Mouse (Mus musculus): Measurements from ENCODE around the gene Zfp3. TPM values are rescaled to one million over a fixed set of nuclear protein-coding genes. Genes with fewer than 3 reads are reported as not detected.

The Zfp3 gene
- polyA plus RNA-seq, 1 experiment from 2014 or later, result 6.0 TPM

DNA sequence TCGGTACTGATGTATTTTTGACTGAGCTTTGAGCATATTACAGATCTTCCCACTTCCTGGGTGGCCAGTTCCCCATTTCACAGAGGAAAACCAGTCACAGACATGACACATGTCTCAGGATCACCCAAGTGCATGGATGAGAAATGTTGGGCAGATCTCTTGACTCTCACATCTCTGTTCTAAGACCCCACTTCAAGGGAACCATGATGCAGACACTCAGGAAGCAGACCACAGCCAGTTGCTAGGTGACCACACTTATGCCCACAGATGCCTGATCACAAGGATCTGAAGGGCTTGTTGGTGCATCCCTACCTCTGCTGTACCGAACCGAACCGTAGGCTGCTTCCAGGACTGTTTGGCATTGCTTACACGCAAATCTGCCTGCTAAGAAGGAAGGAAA, 27.7 kb downstream of the Zfp3 start:
- Histone ChIP-seq H3K9me3 (no peaks in the 10 kb centered on the region), H3K4me3 (no peak overlapping the region), H3K27me3 (no peaks in the 10 kb centered on the region), H3K9ac (no peak overlapping the region), H3K27ac (no peak overlapping the region), H3K4me2 (no peak overlapping the region), H3K36me3 (no peaks in the 10 kb centered on the region), H3K4me1 (no peaks in the 10 kb centered on the region)
- ATAC-seq (ENCODE audit: insufficient number of reproducible peaks, insufficient read depth, low FRiP score, low TSS enrichment, low read depth), result no peak
- WGBS, result 90% methylated on average over 5 of the region's 5 CpGs

DNA sequence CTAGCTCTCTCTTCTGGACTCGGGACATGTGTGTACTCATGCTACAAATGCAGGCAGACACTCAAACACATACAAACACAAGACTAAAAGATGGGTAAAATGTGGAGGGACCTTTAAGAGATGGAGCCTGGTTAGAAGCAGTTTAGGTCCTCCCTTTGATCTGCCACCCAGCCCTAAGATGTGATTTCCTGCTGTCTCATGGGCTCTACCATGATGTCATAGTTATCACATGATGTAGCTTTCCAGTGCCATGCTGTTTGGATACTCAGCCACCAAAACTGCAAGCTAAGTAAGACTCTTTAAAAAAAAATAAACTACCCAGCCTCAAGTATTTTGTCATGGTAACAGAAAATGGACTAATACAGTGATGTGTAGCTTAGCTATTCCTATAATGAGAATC, 28.4 kb downstream of the Zfp3 start:
- no peak for ATAC-seq (ENCODE audit: insufficient number of reproducible peaks, insufficient read depth, low FRiP score, low TSS enrichment, low read depth)

DNA sequence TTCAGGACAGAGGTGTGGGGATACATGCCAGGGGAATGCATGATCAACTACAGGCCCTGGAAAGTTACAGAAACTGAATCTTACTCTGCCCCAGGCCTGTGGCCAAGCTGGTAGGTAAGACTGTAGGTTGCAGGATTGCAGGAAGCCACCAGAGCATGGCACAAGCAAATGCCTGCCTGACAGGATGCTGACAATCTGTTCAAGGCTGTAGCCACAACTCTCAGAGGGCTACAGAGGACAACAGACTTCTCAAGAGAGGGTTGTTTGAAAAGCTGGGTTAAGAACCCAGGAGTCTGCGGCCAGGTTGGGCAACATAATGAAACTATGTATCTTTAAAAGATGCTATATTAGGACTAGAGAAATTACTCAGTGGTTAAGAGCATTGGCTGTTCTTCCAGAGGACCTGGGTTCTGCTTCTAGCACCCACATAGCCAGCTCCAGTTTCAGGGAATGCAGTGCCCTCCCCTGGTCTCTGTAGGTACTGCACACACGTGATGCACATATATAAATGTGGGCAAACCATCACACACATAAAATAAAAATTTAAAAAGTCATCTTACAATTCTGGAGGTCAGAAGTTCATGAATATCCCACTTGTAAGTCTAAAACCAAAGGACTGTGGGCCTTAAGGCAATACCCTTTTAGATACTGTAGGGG, 38.3 kb downstream of the Zfp3 start:
- Histone ChIP-seq H3K27ac (no peak overlapping the region), H3K9me3 (no peaks in the 10 kb centered on the region), H3K9ac (no peak overlapping the region), H3K27me3 (no peaks in the 10 kb centered on the region), H3K4me1 (no peaks in the 10 kb centered on the region), H3K36me3 (no peaks in the 10 kb centered on the region), H3K4me3 (no peak overlapping the region), H3K4me2 (no peak overlapping the region)
- ATAC-seq (ENCODE audit: insufficient number of reproducible peaks, insufficient read depth, low FRiP score, low TSS enrichment, low read depth), result no peak
- WGBS, result 94% methylated on average over 2 of the region's 2 CpGs

More for the DNA sequence above, 28.4 kb downstream of the Zfp3 start:
- Histone ChIP-seq H3K9me3 (no peaks in the 10 kb centered on the region), H3K27ac (no peak overlapping the region), H3K27me3 (no peaks in the 10 kb centered on the region), H3K9ac (no peak overlapping the region), H3K4me1 (no peaks in the 10 kb centered on the region), H3K4me3 (no peak overlapping the region), H3K36me3 (no peaks in the 10 kb centered on the region), H3K4me2 (no peak overlapping the region)
- WGBS, result 94% methylated on average over 1 of the region's 1 CpGs

DNA sequence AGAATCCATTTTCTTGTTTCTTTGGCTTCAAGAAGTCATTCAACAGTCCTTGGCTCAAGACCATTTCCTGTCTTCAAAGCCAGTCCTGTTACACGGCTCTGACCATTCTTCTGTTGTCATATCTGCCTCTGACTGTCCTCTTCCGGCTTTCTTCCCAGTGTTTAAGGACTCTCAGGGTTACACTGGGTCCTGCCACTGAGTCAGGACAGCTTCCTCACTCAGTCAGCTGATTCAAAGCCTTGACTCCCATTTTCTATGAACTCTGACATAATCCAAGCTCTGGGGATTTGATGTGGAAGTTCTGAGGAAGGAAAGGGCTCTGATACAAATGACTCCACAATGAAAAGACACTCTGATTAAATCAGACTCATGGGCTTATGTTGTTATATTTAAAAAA, 38.9 kb downstream of the Zfp3 start:
- WGBS, result 71% methylated on average over 2 of the region's 2 CpGs
- no peaks in the 10 kb centered on the region for H3K9me3 ChIP-seq
- ATAC-seq (ENCODE audit: insufficient number of reproducible peaks, insufficient read depth, low FRiP score, low TSS enrichment, low read depth), result no peak

DNA sequence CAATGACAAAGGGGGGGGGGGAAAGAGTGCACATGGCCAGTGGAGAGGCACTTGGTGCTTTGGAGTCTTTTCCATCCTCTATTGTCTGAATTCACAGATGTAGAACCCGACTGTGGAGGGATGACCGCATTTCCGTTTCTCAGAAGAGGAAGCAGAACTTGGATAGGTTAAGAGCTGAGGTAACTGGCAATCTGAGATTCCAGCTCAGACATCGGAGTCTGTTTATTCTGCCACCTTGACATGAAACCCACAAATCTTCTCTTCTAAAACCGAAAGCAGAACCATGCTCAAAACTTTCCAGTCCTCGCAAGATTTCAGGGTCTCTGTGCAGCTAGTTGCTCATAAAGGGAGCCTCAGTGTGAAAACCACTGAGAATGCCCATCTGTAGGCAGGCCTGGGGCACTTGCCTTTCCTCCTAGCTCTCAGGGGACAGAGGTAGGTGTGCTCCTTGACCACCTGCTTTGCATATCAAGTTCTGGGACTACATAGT, 39.7 kb downstream of the Zfp3 start:
- Histone ChIP-seq H3K4me3 (no peak overlapping the region), H3K27me3 (no peaks in the 10 kb centered on the region), H3K27ac (no peak overlapping the region), H3K36me3 (no peaks in the 10 kb centered on the region), H3K9ac (no peak overlapping the region), H3K4me1 (no peaks in the 10 kb centered on the region), H3K9me3 (no peaks in the 10 kb centered on the region), H3K4me2 (no peak overlapping the region)
- no peak for ATAC-seq (ENCODE audit: insufficient number of reproducible peaks, insufficient read depth, low FRiP score, low TSS enrichment, low read depth)
- 76% methylated on average over 6 of the region's 6 CpGs for WGBS

More for the DNA sequence above, 38.9 kb downstream of the Zfp3 start:
- H3K27ac ChIP-seq, result no peak overlapping the region
- no peaks in the 10 kb centered on the region for H3K27me3 ChIP-seq
- no peak overlapping the region for H3K4me3 ChIP-seq
- no peak overlapping the region for H3K9ac ChIP-seq
- no peaks in the 10 kb centered on the region for H3K4me1 ChIP-seq
- H3K4me2 ChIP-seq, result no peak overlapping the region
- H3K36me3 ChIP-seq, result no peaks in the 10 kb centered on the region

DNA sequence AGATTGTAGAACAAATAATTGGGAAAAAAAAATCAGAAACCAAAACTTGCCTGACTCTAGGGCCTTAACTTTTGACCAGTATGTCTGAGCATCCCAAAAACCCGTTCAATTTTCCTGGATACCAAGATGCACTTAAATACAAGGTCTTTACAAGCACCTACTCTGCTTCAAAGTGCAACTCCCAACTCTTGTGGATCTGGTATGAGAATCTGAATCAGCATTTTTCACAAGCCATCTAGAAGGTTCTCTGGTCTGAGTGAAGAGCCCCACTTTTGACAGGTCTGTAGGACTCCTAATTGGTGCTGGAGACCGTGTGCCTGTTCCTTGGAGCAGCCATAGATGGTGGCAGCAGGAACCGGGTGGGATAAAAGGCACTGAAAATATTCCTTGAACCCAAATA, 40.4 kb downstream of the Zfp3 start:
- Histone ChIP-seq H3K9me3 (no peaks in the 10 kb centered on the region), H3K4me1 (no peaks in the 10 kb centered on the region), H3K4me2 (no peak overlapping the region), H3K9ac (no peak overlapping the region), H3K27ac (no peak overlapping the region), H3K4me3 (no peak overlapping the region), H3K36me3 (no peaks in the 10 kb centered on the region), H3K27me3 (no peaks in the 10 kb centered on the region)
- WGBS, result 83% methylated on average over 3 of the region's 3 CpGs
- ATAC-seq (ENCODE audit: insufficient number of reproducible peaks, insufficient read depth, low FRiP score, low TSS enrichment, low read depth), result no peak

DNA sequence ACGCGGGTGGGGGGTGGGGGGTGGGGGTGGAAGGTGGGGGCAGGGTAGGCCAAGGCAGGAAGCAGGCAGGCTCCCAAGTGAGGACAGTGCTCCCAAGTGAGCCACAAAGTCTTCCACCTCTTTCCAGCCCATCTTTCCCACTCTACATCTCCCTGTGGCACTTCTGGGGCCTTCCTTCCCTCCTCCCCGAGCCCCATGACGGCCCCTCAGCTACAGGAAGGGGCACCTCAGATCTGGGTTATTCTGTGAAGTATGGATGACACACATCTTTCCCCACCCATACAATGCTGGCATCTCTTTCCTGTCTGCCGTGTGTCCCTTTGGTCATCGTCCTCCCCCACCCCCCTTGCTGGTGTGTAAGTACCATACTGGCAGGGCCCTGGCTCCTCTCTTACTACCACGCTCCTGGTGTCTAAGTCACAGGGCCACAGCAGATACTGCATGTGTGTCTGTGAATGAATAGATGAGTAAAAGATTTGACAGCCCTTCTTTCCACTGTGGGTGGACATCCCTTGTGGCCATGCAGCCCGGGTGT, 41.7 kb downstream of the Zfp3 start:
- H3K4me2 ChIP-seq, result no peak overlapping the region
- H3K4me1 ChIP-seq, result no peaks in the 10 kb centered on the region
- no peak for ATAC-seq (ENCODE audit: insufficient number of reproducible peaks, insufficient read depth, low FRiP score, low TSS enrichment, low read depth)
- no peaks in the 10 kb centered on the region for H3K27me3 ChIP-seq
- H3K36me3 ChIP-seq, result no peaks in the 10 kb centered on the region
- H3K9ac ChIP-seq, result no peak overlapping the region
- no peak overlapping the region for H3K4me3 ChIP-seq
- H3K9me3 ChIP-seq, result no peaks in the 10 kb centered on the region
- WGBS, result 81% methylated on average over 8 of the region's 8 CpGs
- no peak overlapping the region for H3K27ac ChIP-seq

DNA sequence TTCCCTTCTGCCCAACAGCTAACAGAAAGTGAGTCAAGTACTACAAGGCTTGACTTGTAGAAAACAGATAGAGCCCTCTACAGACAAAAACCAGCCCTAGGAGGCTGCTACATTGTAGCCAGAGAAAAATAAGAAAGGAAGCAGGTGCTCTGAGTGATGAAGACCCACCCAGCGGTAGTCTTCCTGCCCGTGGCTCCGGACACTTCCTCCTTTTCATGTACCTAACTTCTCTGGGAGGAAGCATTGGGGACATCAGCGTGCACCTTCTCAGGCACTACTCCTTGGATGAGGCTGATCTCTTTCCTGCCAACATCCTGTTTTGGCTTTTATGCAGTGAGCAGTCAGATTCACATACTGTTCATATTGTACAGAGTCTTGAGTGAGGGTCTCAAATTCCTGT, 42.7 kb downstream of the Zfp3 start:
- 90% methylated on average over 4 of the region's 4 CpGs for WGBS
- no peaks in the 10 kb centered on the region for H3K27me3 ChIP-seq
- H3K36me3 ChIP-seq, result no peaks in the 10 kb centered on the region
- no peaks in the 10 kb centered on the region for H3K9me3 ChIP-seq
- H3K4me2 ChIP-seq, result no peak overlapping the region
- no peak overlapping the region for H3K4me3 ChIP-seq
- H3K4me1 ChIP-seq, result no peaks in the 10 kb centered on the region
- H3K27ac ChIP-seq, result no peak overlapping the region
- H3K9ac ChIP-seq, result no peak overlapping the region
- ATAC-seq (ENCODE audit: insufficient number of reproducible peaks, insufficient read depth, low FRiP score, low TSS enrichment, low read depth), result no peak

DNA sequence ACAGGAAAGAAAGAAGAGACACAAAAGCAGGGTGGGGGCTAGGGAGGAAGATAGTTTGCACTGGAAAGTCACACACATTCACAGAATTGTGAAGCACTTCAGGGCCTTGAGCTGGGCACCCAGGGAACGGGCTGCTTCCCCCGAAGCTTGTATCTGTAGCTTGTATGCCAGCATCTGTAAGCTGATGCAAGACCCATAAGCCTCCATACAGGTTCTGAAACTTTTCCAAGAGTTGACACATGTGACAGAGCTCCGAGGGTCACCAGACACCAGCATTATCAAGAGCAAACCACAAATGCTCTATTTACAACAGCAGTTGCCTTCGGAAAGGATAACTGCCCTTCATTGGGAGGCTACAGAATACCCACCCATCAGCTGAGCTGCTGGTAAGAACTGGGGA, 43.6 kb downstream of the Zfp3 start:
- Histone ChIP-seq H3K36me3 (no peaks in the 10 kb centered on the region), H3K4me2 (no peak overlapping the region), H3K9ac (no peak overlapping the region), H3K4me3 (no peak overlapping the region), H3K9me3 (no peaks in the 10 kb centered on the region), H3K4me1 (no peaks in the 10 kb centered on the region), H3K27me3 (no peaks in the 10 kb centered on the region), H3K27ac (no peak overlapping the region)
- WGBS, result 81% methylated on average over 4 of the region's 4 CpGs
- ATAC-seq (ENCODE audit: insufficient number of reproducible peaks, insufficient read depth, low FRiP score, low TSS enrichment, low read depth), result no peak

DNA sequence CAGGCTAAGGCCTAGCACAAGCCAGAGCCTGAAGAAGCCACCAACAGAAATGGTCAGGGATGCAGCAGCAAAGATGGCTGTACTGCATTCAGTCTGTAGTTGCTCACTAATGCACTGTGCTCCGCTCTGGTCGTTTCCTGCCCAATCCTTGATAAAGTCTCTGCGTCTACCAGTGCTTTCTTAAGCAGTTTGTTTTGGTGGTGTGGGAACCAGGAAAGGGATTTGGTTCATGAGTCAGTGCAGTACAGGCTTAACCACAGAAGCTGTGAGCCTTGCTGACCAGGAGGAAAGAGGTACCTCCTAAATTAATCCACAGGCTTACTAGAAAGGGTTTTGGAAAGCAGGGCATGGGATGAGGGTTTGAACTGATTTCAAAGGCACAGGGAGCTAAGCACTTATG, 44.1 kb downstream of the Zfp3 start:
- H3K4me1 ChIP-seq, result no peaks in the 10 kb centered on the region
- 68% methylated on average over 3 of the region's 3 CpGs for WGBS
- no peak overlapping the region for H3K4me3 ChIP-seq
- no peak overlapping the region for H3K4me2 ChIP-seq
- no peaks in the 10 kb centered on the region for H3K27me3 ChIP-seq
- no peaks in the 10 kb centered on the region for H3K9me3 ChIP-seq
- no peak overlapping the region for H3K9ac ChIP-seq
- no peak overlapping the region for H3K27ac ChIP-seq
- no peaks in the 10 kb centered on the region for H3K36me3 ChIP-seq
- ATAC-seq (ENCODE audit: insufficient number of reproducible peaks, insufficient read depth, low FRiP score, low TSS enrichment, low read depth), result no peak

DNA sequence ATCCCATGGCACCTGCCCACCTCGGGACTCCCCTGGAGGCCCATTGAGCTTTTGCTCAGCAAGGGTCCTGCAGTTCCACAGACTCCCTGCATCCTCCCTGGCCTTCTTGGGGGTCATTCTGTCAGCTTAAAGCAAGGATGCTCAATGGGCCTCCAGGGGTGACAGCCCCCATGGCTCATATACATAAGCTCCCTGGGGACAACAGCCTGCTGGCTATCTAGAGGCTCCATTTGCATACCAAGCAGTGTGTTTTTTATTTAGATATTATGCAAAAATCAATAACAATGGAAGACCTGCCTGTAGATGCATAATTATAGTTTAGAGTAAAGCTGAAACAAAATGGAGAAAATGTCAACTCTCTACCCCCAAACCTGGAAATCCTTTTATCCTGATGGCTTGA, 45.0 kb downstream of the Zfp3 start:
- H3K9ac ChIP-seq, result no peak overlapping the region
- H3K4me2 ChIP-seq, result no peak overlapping the region
- no peak overlapping the region for H3K4me3 ChIP-seq
- no peaks in the 10 kb centered on the region for H3K9me3 ChIP-seq
- H3K27me3 ChIP-seq, result no peaks in the 10 kb centered on the region
- H3K36me3 ChIP-seq, result no peaks in the 10 kb centered on the region
- H3K27ac ChIP-seq, result no peak overlapping the region
- 26% methylated on average over 1 of the region's 1 CpGs for WGBS
- no peak for ATAC-seq (ENCODE audit: insufficient number of reproducible peaks, insufficient read depth, low FRiP score, low TSS enrichment, low read depth)
- no peaks in the 10 kb centered on the region for H3K4me1 ChIP-seq

DNA sequence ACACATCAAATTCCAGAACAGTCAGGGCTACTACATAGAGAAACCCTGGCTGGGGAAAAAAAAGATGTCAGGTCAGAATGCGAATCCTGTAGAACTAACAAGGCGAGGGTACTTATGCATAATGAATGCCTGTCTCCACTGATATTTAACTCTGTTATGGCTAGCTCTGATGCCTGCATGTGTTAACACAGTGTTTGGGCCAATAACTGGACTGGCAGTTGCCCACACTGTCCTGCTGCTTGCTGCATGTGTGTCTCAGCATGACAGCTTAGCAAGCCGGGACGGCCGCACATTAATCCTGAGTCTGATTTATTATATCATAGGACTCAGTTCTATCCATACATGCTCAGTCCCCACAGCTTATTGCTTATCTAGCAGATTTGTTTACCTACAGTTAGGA, 47.0 kb downstream of the Zfp3 start:
- H3K9me3 ChIP-seq, result no peaks in the 10 kb centered on the region
- H3K4me3 ChIP-seq, result no peak overlapping the region
- no peaks in the 10 kb centered on the region for H3K4me1 ChIP-seq
- ATAC-seq (ENCODE audit: insufficient number of reproducible peaks, insufficient read depth, low FRiP score, low TSS enrichment, low read depth), result no peak
- no peak overlapping the region for H3K4me2 ChIP-seq
- H3K27me3 ChIP-seq, result no peaks in the 10 kb centered on the region
- H3K36me3 ChIP-seq, result no peaks in the 10 kb centered on the region
- no peak overlapping the region for H3K9ac ChIP-seq
- no peak overlapping the region for H3K27ac ChIP-seq
- 88% methylated on average over 5 of the region's 5 CpGs for WGBS

Measured in embryonic facial prominence, embryonic 13.5 days (tissue).